Mouse (Mus musculus) B cell, adult 67 days (primary cell): Measurements from ENCODE around the gene Acaca. TPM values are rescaled to one million over a fixed set of nuclear protein-coding genes. Genes with fewer than 3 reads are reported as not detected.

Experiments used
- total RNA-seq, 2 experiments: library from RNA; stranded (reverse); gene quantifications; 4 replicates each; pipeline ENCODE4 v1.2.4; 2023

Gene Acaca
- 10 to 100 TPM; 32.2 to 50.3 TPM for total RNA-seq

DNA sequence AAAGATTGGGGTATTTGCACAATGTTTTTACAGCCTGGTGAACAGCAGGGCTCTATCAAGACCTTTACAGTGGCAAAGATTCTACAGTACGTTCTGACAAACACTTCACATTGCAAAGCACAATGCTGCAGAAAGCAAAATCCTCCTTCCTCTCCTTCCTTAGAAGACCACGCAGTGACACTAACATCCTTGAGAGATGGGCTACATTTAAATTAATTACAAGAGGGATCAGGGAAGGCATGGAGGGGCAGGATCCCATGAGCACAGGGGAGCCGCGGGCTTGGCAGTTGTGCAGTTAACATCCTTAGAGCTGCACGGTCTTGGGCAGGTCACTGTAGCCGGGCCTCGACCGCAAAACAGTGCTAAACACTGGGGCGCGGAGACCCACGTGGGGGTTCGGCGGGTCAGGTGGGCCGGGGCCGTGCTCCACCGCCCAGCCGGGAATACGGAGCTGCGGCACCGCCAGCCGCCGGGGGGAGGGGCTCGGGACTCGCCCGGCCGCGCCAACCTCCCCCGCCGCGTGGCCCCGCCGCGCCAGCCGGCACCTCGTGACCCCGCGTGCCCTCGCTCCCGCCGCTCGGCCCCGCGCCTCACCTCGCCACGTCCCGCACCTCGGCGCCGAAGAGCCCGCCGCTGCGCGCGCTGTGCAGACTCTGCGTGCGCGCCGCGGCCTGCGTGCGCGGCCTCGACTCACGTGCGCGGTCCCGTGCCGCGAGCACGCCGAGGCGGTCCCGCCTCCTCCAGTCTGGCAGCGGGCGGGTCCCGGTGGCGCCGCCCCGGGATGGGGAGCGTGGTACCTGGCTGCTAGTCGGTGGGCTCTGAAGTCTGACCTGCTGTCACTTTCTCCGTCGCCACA is at the start of gene Acaca, which contains the start of gene Tada2a:
TSS of gene Acaca (plus strand) at position 730 of the 856 bp plus-strand sequence.
TSS of gene Tada2a (minus strand) at position 658 of the 856 bp plus-strand sequence.

DNA sequence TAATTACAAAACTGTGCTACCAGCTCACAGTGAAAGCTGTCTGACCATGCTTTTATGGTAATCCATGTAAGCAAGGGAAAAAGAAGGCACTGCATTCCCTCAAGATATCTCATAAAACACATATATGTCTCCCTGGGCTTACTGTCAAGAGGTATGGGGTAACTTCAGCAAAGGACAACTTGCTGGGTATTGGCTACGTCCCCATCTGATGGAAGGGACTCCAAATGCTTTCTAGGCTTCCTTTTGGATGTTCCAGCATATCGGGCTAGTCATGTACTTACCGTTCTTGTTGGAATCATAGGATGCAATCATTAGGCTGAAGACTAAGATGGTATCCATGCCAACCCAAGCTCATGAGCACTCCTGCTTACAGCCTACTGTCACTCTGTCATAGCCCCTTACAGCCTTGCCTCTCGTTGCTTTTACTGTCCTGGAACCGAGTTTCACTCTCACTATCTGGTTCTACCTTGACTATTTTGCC is 37.6 kb downstream of the Acaca start, which contains the start of gene Gm11437:
TSS of gene Gm11437 (minus strand) at position 431 of the 481 bp plus-strand sequence.

Other genes starting within 250 kb of the Acaca start
- 10 to 100 TPM; 36.6 to 41.0 TPM for gene Ddx52, start 187.6 kb upstream of the Acaca start, total RNA-seq
- gene Synrg, start 165.2 kb upstream of the Acaca start, total RNA-seq = 10 to 100 TPM; 82.0 to 87.6 TPM
- under 1 TPM in 1 of 2 experiments, not detected in 1; 0.53 TPM for gene Dusp14, start 60.4 kb upstream of the Acaca start, total RNA-seq
- 1 to 10 TPM; 6.2 to 8.5 TPM for gene Tada2a, start 72 bp upstream of the Acaca start, total RNA-seq
- gene Gm11437, start 37.8 kb downstream of the Acaca start, total RNA-seq = not detected